Mouse (Mus musculus): ENCODE results near the gene Ttc13. TPM values are rescaled to one million over a fixed set of nuclear protein-coding genes. Genes with fewer than 3 reads are reported as not detected.

Gene Ttc13
- polyA plus RNA-seq, 1 experiment from 2014 or later, result 45.5 TPM

- no peak overlapping the region for H3K9ac ChIP-seq (replicated peaks; ENCODE audit: low read depth, low read length)
- 0 out of 2 replicates have a peak, but pooled peaks cover 3% of the 10 kb centered on the region for H3K27me3 ChIP-seq (ENCODE audit: control insufficient read depth, insufficient read depth, low read length)
- WGBS, result 39% methylated on average over 21 of the region's 21 CpGs
- H3K27ac ChIP-seq (ENCODE audit: low read length), result no peak overlapping the region
- no peak overlapping the region for H3K4me3 ChIP-seq (ENCODE audit: low read depth, low read length)
- H3K4me2 ChIP-seq (replicated peaks; ENCODE audit: low read depth, low read length), result 0 out of 2 replicates have a peak overlapping the region, but pooled peaks have one; percentile 96
- H3K9me3 ChIP-seq (ENCODE audit: control insufficient read depth, low read depth, low read length), result no peaks in the 10 kb centered on the region
- no peaks in the 10 kb centered on the region for H3K36me3 ChIP-seq (ENCODE audit: control insufficient read depth, insufficient read depth, low read length)
- ATAC-seq (ENCODE audit: insufficient number of reproducible peaks, insufficient read depth, low FRiP score, low read depth), result no peak
- H3K4me1 ChIP-seq (ENCODE audit: control insufficient read depth, insufficient read depth, low read length), result peaks cover 13% of the 10 kb centered on the region; the same call in 1 of the 2 replicates
These were observed 30.6 kb upstream of the Ttc13 start for GRCm38 (mm10) chr8:124752325-124752862.

DNA sequence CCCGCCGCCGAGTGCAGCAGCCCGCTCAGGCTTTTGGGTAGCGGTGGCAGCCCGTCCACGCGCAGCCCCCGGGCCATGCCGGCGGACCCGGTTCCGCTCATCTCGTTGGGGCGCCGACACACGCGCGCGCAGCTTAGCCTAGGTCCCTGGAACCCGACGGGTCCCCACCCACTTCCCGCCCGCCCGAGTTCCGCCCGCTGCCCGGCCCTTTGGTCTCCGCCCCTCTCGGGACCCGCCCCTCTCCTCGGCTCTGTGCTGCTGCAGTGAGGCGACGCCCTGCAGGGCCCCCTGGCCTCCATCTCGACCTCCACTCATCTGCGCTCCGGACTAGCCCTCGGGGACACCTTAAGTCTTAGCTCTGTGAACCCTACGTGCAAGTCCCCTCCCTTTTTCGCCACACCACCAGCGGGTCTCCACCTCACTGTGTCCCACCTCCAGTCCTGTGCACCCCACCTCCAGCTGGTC lies 30.0 kb upstream of the Ttc13 start, which contains the start of gene Fam89a:
Gene Fam89a, minus strand, starts transcription at position 124 of the 465 bp plus-strand sequence.
- Histone ChIP-seq H3K9me3 (ENCODE audit: control insufficient read depth, low read depth, low read length) (no peaks in the 10 kb centered on the region), H3K4me2 (replicated peaks; ENCODE audit: low read depth, low read length) (peak within 1 kb of the TSS; percentile 96), H3K4me1 (ENCODE audit: control insufficient read depth, insufficient read depth, low read length) (peaks cover 13% of the 10 kb centered on the region; the same call in 1 of the 2 replicates), H3K36me3 (ENCODE audit: control insufficient read depth, insufficient read depth, low read length) (no peaks in the 10 kb centered on the region), H3K27ac (ENCODE audit: low read length) (no peak within 1 kb of the TSS), H3K4me3 (ENCODE audit: low read depth, low read length) (peak within 1 kb of the TSS; percentile 56), H3K27me3 (ENCODE audit: control insufficient read depth, insufficient read depth, low read length) (0 out of 2 replicates have a peak, but pooled peaks cover 3% of the 10 kb centered on the region), H3K9ac (replicated peaks; ENCODE audit: low read depth, low read length) (peak within 1 kb of the TSS; percentile 28; the same call in 1 of the 2 replicates)
- peak; percentile 82 for ATAC-seq (ENCODE audit: insufficient number of reproducible peaks, insufficient read depth, low FRiP score, low read depth)
- WGBS, result under 1% methylated on average over 30 of the region's 41 CpGs

DNA sequence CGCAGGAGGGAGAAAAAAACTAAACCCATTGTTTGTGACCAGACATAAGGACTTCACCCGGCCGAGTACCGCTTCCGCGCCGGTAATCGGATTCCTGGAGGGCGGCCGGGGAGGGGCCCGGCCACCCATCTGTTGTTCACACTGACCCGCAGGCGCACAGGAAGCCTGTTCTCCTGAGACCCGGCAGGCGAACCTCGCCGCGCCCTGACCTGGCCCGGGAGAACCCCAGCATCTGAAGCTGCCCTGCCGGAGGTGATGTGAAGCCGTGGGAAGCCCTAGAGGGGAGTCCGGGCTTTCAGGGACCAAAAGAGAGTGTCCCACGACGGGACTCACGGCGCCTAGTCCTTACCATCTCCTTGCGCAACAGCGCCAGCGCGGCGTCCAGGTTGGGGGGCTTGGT lies 29.4 kb upstream of the Ttc13 start:
- ATAC-seq (ENCODE audit: insufficient number of reproducible peaks, insufficient read depth, low FRiP score, low read depth), result no peak; the same call in 1 of the 2 replicates
- Histone ChIP-seq H3K4me1 (ENCODE audit: control insufficient read depth, insufficient read depth, low read length) (peaks cover 17% of the 10 kb centered on the region; the same call in 1 of the 2 replicates), H3K9me3 (ENCODE audit: control insufficient read depth, low read depth, low read length) (no peaks in the 10 kb centered on the region), H3K27ac (ENCODE audit: low read length) (no peak overlapping the region), H3K4me2 (replicated peaks; ENCODE audit: low read depth, low read length) (peak overlapping the region; percentile 96), H3K36me3 (ENCODE audit: control insufficient read depth, insufficient read depth, low read length) (no peaks in the 10 kb centered on the region), H3K4me3 (ENCODE audit: low read depth, low read length) (peak overlapping the region; percentile 56), H3K27me3 (ENCODE audit: control insufficient read depth, insufficient read depth, low read length) (0 out of 2 replicates have a peak, but pooled peaks cover 3% of the 10 kb centered on the region), H3K9ac (replicated peaks; ENCODE audit: low read depth, low read length) (peak overlapping the region; percentile 28; the same call in 1 of the 2 replicates)
- WGBS, result under 1% methylated on average over 31 of the region's 31 CpGs

GRCm38 (mm10) chr8:124746661-124747060 lies 24.9 kb upstream of the Ttc13 start:
- no peak overlapping the region for H3K9ac ChIP-seq (replicated peaks; ENCODE audit: low read depth, low read length)
- ATAC-seq (ENCODE audit: insufficient number of reproducible peaks, insufficient read depth, low FRiP score, low read depth), result no peak
- peaks cover 9% of the 10 kb centered on the region; the same call in 1 of the 2 replicates for H3K4me1 ChIP-seq (ENCODE audit: control insufficient read depth, insufficient read depth, low read length)
- H3K27me3 ChIP-seq (ENCODE audit: control insufficient read depth, insufficient read depth, low read length), result 0 out of 2 replicates have a peak, but pooled peaks cover 3% of the 10 kb centered on the region
- H3K36me3 ChIP-seq (ENCODE audit: control insufficient read depth, insufficient read depth, low read length), result no peaks in the 10 kb centered on the region
- WGBS, result 58% methylated on average over 13 of the region's 13 CpGs
- no peak overlapping the region for H3K27ac ChIP-seq (ENCODE audit: low read length)
- H3K4me3 ChIP-seq (ENCODE audit: low read depth, low read length), result no peak overlapping the region
- no peaks in the 10 kb centered on the region for H3K9me3 ChIP-seq (ENCODE audit: control insufficient read depth, low read depth, low read length)
- no peak overlapping the region for H3K4me2 ChIP-seq (replicated peaks; ENCODE audit: low read depth, low read length)

GRCm38 (mm10) chr8:124739268-124739667 lies 17.5 kb upstream of the Ttc13 start:
- H3K4me3 ChIP-seq (ENCODE audit: low read depth, low read length), result no peak overlapping the region
- H3K27ac ChIP-seq (ENCODE audit: low read length), result no peak overlapping the region
- H3K4me1 ChIP-seq (ENCODE audit: control insufficient read depth, insufficient read depth, low read length), result no peaks in the 10 kb centered on the region
- ATAC-seq (ENCODE audit: insufficient number of reproducible peaks, insufficient read depth, low FRiP score, low read depth), result no peak
- H3K4me2 ChIP-seq (replicated peaks; ENCODE audit: low read depth, low read length), result no peak overlapping the region
- H3K9me3 ChIP-seq (ENCODE audit: control insufficient read depth, low read depth, low read length), result no peaks in the 10 kb centered on the region
- H3K9ac ChIP-seq (replicated peaks; ENCODE audit: low read depth, low read length), result no peak overlapping the region
- 65% methylated on average over 1 of the region's 1 CpGs for WGBS
- peaks cover 14% of the 10 kb centered on the region for H3K36me3 ChIP-seq (ENCODE audit: control insufficient read depth, insufficient read depth, low read length)
- no peaks in the 10 kb centered on the region for H3K27me3 ChIP-seq (ENCODE audit: control insufficient read depth, insufficient read depth, low read length)

DNA sequence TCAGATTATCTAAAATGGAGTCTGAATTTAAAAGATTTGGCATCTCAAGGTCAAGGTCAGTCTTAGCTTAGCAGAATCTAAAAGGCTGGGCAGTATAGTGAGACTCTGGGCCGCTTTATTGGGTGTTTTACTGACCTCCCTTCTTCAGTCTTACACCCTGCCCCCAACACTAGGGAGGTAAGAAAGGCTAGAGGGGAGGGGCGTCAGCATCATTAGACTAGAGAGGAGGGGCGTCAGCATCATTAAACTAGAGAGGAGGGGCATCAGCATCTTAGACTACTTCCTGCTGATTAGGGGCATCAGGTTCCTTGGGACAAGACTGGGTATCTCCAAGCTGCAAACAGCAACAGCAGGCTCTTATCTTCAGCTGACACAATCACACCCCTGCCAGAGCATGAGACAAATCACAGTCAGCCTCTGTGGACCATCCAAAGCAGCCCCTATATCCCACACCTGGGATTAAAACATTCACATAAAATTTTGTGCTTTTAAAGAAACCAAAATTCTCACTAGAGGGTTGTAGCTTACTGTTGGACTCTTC lies 13.7 kb upstream of the Ttc13 start:
- Histone ChIP-seq H3K9me3 (ENCODE audit: control insufficient read depth, low read depth, low read length) (no peaks in the 10 kb centered on the region), H3K27me3 (ENCODE audit: control insufficient read depth, insufficient read depth, low read length) (no peaks in the 10 kb centered on the region), H3K27ac (ENCODE audit: low read length) (no peak overlapping the region), H3K36me3 (ENCODE audit: control insufficient read depth, insufficient read depth, low read length) (peaks cover 41% of the 10 kb centered on the region), H3K4me2 (replicated peaks; ENCODE audit: low read depth, low read length) (no peak overlapping the region), H3K4me3 (ENCODE audit: low read depth, low read length) (no peak overlapping the region), H3K4me1 (ENCODE audit: control insufficient read depth, insufficient read depth, low read length) (no peaks in the 10 kb centered on the region), H3K9ac (replicated peaks; ENCODE audit: low read depth, low read length) (no peak overlapping the region)
- ATAC-seq (ENCODE audit: insufficient number of reproducible peaks, insufficient read depth, low FRiP score, low read depth), result no peak
- whole genome bisulfite sequencing, result 60% methylated on average over 3 of the region's 3 CpGs

DNA sequence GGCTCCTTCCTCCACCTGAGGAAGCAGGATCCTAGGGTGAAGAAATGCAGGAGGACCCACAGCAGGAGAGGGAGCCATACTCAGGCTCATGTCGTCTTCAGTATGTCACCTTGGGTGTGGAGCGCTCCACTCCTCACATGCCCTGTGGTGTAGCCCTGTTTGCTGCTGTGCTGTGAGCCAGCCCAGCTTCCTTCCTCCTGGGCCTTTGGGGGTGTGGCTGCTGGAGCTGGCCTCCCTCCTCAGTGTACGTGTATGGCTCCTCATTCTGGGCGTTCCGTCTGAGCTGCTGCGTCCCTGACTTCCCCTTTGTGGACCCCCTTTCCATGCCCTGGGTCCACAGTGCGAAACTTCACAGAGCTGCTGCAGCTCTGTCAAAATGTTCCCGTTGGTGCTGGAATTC lies 11.0 kb upstream of the Ttc13 start:
- Histone ChIP-seq H3K9ac (replicated peaks; ENCODE audit: low read depth, low read length) (no peak overlapping the region), H3K4me3 (ENCODE audit: low read depth, low read length) (no peak overlapping the region), H3K27ac (ENCODE audit: low read length) (no peak overlapping the region), H3K27me3 (ENCODE audit: control insufficient read depth, insufficient read depth, low read length) (no peaks in the 10 kb centered on the region), H3K9me3 (ENCODE audit: control insufficient read depth, low read depth, low read length) (no peaks in the 10 kb centered on the region), H3K36me3 (ENCODE audit: control insufficient read depth, insufficient read depth, low read length) (peaks cover 49% of the 10 kb centered on the region), H3K4me1 (ENCODE audit: control insufficient read depth, insufficient read depth, low read length) (no peaks in the 10 kb centered on the region), H3K4me2 (replicated peaks; ENCODE audit: low read depth, low read length) (no peak overlapping the region)
- WGBS, result 87% methylated on average over 8 of the region's 8 CpGs
- no peak for ATAC-seq (ENCODE audit: insufficient number of reproducible peaks, insufficient read depth, low FRiP score, low read depth)

- no peak overlapping the region for H3K9ac ChIP-seq (replicated peaks; ENCODE audit: low read depth, low read length)
- no peak overlapping the region for H3K27ac ChIP-seq (ENCODE audit: low read length)
- peaks cover 13% of the 10 kb centered on the region for H3K4me1 ChIP-seq (ENCODE audit: control insufficient read depth, insufficient read depth, low read length)
- no peak overlapping the region for H3K4me2 ChIP-seq (replicated peaks; ENCODE audit: low read depth, low read length)
- 95% methylated on average over 7 of the region's 7 CpGs for WGBS
- H3K9me3 ChIP-seq (ENCODE audit: control insufficient read depth, low read depth, low read length), result no peaks in the 10 kb centered on the region
- ATAC-seq (ENCODE audit: insufficient number of reproducible peaks, insufficient read depth, low FRiP score, low read depth), result no peak
- H3K27me3 ChIP-seq (ENCODE audit: control insufficient read depth, insufficient read depth, low read length), result no peaks in the 10 kb centered on the region
- H3K36me3 ChIP-seq (ENCODE audit: control insufficient read depth, insufficient read depth, low read length), result peaks cover 3% of the 10 kb centered on the region; the same call in 1 of the 2 replicates
- H3K4me3 ChIP-seq (ENCODE audit: low read depth, low read length), result no peak overlapping the region
These were observed 2.5 kb upstream of the Ttc13 start for GRCm38 (mm10) chr8:124724301-124724700.
